Mouse (Mus musculus) brain, embryonic 14.5 days (tissue): ENCODE measurements at regions not wholly inside any gene's neighbourhood (a gene's known extent, or its start where the extent isn't known, plus 50 kb on each side); places are given as distances from the start of the nearest gene placed in this dataset.

Source experiments
- DNase-seq: peaks from one replicate; pipeline ENCODE4 v3.0.0-alpha.2; 2011; ENCODE audit warnings: low read depth
- CTCF ChIP-seq: fragments of 200-500 bp; IDR thresholded peaks from 2 replicates; pipeline ENCODE4 v1.5.1; 2012; ENCODE audit warnings: inconsistent platforms, mild to moderate bottlenecking, moderate library complexity, borderline replicate concordance; ENCODE audit not compliant: insufficient read depth, insufficient read length; ENCODE audit errors: extremely low read depth
- POLR2A ChIP-seq: fragments of 200-500 bp; IDR thresholded peaks from 2 replicates; pipeline ENCODE4 v1.6.1; 2012; ENCODE audit warnings: mild to moderate bottlenecking, inconsistent platforms, borderline replicate concordance; ENCODE audit not compliant: poor library complexity, insufficient read depth, insufficient read length, severe bottlenecking; ENCODE audit errors: extremely low read depth

GRCm38 (mm10) chr12:54256506-54257128, 53.0 kb upstream of the Egln3 start:
- no peak for TF ChIP-seq POLR2A
- no peak for TF ChIP-seq CTCF
- DNase-seq = no peak
